Mouse (Mus musculus) ZHBTc4 (cell line): ENCODE results near the gene Irf7.
A peak's percentile ranks its signal among the peaks of the same experiment; 100 is the strongest.
"Not testable (repeated sequence)": the region's sequence is repeated elsewhere in the genome, so short reads cannot be mapped to it uniquely, and the experiment has no call there.

Experiments
- DNase-seq: peaks from one replicate; pipeline ENCODE4 v3.0.0-alpha.2; 2011; ENCODE audit warnings: low read depth, low spot score

The Irf7 gene

DNA sequence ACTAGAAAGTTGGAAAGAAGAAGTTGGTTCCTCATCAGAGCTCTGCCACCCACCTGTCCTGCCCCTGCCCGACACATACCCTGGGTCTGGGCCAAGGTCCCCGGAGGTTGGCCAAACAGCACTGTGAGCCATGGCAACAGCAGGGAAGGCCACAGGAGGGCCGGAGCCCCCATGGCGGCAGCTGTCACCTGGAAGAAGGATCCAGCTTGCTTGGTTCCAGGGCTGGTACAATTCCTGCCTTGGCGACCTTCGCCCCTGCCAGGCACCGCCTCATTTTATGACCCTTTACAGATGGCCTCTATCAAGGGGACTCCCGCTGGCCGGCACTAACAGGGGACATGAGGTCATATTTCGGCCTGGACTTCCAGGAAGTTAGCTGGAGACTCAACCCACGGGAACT lies 10.3 kb upstream of the Irf7 start, which contains the start of gene Cdhr5:
Gene Cdhr5, minus strand, starts transcription at position 241 of the 400 bp plus-strand sequence.
- DNase-seq: no peak

DNA sequence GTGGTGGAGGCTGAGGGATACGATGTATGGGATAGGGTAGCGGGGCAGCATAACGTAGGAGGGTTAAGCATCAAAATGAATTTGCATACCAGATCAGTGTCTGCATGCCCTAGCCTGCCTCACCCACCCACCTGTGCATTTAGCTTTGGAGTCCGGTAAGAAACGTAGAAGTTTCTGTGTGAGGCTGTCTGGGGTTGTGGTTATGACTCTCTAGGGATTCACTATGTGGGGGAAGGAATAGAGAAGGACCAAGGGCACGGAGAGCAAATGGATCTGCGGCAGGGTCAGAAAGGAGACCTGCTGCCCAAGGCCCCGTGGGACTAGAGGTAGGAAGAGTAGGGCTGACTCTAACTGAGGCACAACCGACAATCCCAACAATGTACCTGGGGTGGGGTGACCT lies 9.1 kb upstream of the Irf7 start:
- DNase-seq: no peak

DNA sequence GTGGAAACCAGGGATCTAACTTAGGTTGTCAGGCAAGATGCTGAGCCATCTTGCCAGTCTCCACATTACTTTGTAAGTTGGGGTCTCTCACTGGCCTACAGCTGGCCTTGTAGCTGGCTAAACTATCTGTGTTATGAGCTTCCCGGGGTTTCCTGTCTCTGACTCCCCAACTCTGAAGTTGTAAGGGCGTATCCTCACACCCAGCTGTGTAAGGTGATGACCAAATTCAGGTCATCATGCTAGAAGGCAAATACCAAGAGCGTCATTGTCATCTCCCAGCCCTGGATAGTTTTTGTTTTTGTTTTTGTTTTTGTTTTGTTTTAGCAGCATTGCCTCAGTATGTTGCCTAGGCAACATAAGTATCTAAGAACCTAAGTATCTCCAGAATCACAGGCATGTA lies 4.3 kb upstream of the Irf7 start:
- DNase-seq: no peak

DNA sequence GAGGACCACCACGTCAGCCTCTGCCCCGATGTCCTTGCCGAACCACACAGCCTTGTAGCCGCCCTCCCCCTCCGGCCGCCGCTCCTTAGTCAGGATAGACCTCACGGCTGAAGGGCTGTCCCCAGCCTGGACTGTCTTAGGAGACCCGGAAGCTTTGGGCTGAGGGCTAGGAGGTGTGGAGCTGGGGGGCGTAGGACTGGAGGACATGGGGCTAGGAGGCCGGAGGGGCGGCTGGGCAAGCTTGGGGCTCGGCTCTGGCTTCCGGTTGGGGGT lies 2.9 kb upstream of the Irf7 start:
- DNase-seq: no peak

DNA sequence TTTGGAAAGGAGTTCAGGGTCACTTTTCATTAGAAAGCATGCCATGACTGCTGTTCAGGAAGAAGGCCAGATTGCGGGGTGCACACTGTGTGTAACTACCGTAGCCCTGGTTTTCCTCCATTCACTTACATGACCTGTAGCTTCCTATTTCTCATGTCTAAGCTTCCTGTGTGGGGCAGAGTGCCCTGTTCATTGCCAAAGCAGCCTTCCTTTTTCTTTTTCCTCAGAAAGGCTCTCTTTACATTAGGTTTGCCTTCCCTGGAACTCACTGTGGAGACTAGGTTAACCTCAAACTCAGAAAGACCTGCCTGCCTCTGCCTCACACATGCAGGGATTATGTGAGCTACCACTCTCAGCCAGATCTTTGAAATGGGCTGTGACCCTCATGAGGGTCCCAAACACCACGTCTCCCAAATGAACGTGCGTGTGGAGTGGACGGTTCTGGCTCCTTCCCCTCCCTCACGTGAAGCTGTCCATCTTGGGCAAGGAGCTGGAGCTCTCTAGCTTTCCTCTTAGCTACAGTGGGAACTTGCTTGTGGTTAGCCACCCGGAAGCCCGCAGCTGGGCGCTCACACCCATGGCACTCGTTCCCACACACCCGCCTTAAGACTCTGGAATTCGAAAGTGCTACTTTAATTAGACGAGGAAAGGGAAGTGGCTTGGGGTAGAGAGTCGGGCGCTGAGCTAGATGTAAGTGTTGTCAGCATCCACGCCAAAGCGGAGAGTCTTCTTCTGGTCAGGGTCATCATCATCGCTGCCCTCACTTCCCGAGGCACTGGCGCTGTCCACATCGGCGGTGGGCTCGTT lies 2.4 kb upstream of the Irf7 start:
- peak; percentile 28 for DNase-seq

DNA sequence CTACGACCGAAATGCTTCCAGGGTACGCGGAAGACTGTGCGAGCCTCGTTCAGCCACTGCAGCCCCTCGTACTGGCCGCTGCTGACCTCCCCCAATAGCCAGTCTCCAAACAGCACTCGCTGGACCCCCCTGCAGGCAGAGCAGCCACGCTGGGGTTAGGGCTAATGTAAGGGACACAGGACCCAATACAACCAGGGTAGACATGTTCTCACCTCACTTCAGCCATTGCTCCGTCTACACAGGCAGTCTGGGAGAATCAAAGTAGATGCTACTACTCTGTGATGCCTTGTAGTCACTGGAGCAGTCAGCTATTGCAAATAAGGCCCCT lies 906 bp downstream of the Irf7 start:
- DNase-seq: no peak

DNA sequence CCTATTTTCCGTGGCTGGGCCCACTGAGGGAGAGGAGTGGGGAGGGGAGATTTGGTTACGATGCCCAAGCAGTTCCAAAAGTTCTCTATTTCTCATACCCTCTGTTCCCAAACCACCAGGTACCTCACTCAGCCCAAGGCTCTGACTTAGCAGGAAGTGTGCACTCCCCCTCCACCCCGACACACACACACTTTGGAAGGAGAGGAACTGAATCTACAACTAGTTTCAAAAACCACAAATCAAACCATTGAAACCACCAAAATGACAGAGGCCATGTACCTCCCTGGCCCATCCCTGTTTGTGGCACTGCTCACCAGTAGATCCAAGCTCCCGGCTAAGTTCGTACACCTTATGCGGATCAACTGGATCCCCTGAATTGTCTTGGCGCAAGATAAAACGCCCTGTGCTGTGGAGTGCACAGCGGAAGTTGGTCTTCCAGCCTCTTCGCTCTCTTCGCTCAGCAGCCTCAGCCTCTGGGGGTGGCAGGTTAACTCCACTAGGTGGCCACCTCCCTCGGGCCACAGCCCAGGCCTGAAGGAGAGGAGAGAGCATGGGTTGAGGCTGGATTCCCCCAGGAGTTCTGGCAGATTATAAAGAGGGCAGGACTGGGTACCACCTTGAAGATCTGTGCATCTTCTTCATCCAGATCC lies 1.4 kb downstream of the Irf7 start:
- DNase-seq: peak; percentile 54

DNA sequence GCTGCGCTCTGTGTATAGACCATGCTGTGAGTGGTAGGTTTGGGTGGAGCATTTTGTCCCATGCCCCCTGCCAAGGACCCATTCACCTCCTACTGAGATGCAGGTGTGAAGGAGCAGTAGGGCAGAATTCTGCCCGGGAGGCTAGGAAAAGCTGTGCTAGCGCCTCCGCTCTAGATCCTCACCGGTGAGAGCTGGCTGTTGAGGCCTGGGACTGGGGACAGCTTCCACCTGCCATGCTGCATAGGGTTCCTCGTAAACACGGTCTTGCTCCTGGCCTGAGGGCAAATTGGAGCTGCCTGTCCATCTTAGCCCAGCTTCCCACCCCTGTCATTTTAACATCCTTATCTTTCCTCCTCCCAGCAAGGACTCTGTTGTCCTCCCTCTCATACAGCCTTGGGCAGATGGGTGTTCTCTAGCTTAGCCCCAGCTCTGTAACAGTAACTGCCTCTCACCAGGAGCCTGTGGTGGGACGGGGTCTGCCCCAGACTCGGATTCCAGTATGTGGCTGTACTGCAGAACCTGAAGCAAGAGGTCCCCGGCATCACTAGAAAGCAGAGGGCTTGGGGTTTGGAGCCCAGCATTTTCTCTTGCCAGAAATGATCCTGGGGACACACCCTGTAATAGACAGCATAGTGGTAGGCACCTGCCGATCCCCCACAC lies 2.1 kb downstream of the Irf7 start:
- peak; percentile 48 for DNase-seq

DNA sequence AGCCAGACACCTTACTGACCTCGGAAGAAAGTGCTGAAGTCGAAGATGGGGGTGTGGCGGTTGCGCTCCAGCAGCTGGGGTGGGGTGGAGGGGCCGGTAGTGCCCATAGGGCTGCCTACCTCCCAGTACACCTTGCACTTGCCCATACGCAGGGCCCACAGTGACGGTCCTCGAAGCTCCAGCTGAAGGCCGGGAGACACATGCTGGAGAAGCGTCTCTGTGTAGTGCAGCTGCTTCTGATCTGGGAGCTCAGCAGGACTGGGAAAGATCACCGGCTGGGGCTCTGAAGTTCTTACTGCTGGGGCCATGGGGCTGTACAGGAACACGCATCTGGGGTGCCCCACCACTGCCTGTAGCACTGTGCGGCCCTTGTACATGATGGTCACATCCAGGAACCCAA lies 2.6 kb downstream of the Irf7 start:
- DNase-seq: no peak

DNA sequence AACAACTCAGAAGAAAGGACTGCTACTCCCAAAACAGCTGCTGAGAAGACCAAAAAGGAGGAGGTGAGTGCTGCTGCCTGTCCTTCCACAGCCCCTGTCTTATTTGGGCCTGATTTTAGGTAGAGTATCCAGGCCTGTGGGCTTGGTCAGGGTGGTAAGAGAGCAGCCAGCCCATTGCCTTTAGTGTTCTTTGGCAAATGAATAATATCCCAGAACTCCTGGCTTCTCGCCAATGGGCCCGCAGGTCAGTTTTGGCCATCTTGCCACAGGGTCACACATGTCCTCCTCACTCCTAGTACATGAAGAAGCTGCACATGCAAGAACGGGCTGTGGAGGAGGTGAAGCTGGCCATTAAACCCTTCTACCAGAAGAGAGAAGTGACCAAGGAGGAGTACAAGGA lies 4.8 kb downstream of the Irf7 start:
- DNase-seq: no peak

DNA sequence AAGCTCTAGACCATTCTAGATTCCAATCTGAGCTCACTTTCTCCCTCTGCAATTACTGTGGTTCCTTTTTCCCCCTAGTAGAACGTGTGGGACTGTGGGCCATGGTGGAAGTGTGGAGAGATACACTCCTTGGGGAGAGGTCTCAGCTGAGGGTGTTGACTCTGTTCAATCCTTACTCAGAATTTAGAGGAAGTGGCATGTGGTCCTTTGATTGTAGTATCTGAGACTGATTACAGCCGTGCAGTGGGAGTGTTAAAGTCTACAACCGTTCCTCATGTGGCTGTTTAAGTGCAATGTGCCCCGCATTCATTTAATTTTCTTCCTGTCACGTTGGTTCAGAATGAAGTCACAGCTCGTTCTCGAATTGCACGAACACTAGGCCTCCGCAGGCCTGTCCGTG lies 10.1 kb downstream of the Irf7 start:
- no peak for DNase-seq

DNA sequence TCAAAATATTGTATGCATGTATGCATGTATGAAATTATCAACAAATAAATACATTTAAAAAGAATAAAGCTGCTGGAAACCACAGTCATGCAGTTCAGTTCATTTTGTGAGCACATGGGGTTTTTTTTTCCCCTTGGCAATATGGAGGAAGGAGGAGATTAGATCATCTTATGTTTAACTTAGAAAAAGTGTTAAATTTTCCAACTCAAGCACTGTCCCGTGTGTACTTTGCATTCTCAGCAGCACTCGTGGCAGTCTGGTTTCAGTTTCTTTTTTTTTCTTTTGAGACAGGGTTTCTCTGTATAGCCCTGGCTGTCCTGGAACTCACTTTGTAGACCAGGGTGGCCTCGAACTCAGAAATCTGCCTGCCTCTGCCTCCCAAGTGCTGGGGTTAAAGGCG lies 15.8 kb downstream of the Irf7 start:
- not testable (repeated sequence) for DNase-seq

DNA sequence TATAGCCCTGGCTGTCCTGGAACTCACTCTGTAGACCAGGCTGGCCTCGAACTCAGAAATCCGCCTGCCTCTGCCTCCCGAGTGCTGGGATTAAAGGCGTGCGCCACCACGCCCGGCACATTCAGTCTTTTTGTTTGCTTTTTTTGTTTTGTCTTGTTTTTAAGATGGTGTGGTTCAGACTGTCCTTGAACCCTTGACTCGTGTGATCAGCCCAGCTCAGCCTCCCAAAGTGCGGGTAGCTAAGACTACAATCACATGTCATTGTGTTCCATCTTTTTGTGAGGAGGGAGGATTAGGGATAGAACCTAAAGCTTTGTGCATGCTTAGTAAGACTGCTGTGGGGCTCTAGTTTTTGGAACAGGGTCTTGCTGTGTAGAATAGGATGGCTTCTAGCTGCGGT lies 34.7 kb downstream of the Irf7 start:
- DNase-seq: peak; percentile 70

DNA sequence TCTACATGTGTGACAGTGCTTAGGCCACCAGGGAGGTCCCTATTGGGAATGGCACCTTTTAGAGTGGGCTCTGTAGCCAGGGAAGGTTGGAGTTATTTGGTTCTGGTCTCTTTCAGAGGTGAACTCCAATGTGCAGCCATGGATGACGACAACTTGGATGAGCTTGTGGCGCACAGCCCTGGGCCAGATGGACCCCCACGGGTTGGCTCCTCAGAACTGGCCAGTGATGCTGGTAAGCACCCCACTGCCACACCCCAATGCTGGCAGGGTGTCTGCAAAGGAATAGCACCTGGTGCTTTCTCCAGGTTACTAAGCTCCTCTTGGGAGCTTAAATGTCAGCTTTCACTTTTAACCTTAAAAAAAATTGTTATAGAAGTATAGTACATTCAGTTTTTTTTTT lies 35.2 kb downstream of the Irf7 start:
- DNase-seq: no peak

DNA sequence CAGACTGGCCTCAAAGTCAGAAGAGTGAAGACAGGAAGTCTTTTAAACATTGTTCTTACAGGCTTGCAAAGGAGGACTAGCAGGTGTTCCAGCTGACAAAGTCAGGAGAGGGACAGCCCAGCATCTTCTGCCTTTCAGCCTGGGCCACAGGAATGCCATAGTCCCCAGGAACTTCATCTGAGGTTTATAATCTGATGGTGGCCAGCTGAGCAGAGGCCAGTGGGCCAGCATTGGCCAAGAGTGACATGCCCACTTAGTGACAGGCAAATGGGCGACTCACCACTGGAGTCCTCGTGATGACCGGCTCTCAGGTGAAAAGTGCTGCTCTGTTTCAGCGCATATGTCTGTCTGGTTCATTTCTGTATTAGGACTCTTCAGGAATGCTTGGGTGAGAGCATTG lies 35.7 kb downstream of the Irf7 start:
- DNase-seq: no peak

DNA sequence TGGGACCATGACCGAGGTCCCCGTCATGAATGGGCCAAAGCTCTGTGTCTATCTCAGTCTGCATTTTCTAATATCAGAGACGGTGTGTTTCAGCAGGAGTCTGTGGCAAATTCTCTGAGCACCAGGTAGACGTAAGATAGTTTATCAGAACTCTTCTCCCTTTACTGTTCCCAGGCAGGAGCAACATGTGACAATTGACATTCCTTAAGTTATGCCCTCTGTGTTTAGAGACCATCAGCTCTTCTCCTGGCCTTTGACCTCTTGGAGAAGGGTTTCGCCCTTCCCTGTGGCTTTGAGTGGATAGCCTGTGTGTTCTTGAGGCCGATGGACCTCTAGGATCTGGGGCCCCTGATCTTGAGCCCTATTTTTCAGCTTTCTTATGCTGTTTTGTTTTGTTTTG lies 36.6 kb downstream of the Irf7 start:
- DNase-seq: no peak

DNA sequence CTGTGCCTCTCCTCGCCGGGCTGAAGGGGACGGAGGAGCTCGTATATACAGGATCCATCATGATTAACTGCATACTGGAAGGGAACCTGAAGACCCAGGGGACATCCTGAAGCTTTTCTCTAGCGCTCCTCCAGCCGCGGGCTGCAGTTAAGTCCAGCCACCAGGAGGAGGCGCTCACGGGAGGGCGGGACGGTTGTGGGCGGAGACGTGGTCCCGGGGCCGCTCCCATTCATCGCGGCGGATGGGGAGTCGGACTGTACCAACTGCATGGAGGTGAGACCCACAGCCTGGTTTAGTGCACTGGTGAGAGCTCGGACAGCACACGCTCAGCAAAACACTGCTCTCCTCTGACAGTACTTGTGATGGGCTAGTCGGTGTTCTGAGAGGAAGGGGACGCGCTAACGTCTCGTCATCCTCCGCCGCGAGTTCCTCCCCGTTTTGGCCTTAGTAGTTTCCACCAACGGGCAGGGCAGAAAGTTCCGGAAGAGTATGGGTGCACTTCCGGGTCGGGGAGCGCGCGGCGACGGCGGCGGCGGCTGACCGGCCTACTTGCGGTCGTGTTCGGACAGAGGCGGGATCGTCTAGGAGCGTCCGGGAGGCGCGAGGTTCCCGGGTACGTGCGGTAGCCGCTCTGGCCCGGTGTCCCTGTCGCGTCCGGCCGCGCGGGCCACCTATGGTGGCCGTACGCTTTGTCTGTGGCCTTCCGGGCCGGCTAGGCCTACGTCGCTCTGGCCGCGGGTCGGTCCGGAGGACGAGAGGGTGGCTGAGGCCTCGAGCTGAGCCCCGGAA lies 37.8 kb downstream of the Irf7 start, which contains the start of gene Phrf1:
Gene Phrf1, plus strand, starts transcription at position 506 of the 789 bp plus-strand sequence.
- DNase-seq: peak; percentile 94

DNA sequence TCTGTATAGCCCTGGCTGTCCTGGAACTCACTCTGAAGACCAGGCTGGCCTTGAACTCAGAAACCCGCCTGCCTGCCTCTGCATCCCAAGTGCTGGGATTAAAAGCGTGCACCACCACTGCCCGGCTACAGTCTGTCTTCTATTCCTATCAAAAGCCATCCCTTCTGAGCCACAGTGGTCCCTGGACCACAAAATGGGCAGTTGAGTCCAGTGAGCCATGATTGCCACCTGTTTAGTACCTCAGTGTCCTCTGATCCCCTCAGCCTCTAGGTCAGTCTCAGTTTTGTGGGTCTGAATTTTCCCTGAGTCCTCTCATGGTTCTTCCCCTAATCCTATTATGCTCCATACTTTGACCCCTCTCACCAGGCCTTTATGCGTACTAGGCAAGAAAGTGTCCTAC lies 38.5 kb downstream of the Irf7 start:
- DNase-seq: no peak

DNA sequence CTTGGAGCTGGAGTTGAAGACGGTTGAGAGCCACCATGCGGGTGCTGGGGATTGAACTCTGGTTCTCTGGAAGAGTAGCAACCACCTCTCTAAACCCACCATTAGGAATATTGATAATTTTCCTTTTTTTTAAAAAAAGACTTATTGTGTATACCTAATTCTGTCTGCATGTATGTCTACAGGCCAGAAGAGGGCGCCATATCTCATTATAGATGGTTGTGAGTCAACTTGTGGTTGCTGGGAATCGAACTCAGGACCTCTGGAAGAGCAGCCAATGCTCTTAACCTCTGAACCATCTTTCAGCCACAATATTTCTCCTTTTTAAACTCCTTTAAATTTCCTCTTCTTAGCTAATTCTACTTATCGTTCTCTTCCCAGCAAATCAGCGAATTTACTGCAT lies 39.7 kb downstream of the Irf7 start:
- DNase-seq: peak; percentile 48

DNA sequence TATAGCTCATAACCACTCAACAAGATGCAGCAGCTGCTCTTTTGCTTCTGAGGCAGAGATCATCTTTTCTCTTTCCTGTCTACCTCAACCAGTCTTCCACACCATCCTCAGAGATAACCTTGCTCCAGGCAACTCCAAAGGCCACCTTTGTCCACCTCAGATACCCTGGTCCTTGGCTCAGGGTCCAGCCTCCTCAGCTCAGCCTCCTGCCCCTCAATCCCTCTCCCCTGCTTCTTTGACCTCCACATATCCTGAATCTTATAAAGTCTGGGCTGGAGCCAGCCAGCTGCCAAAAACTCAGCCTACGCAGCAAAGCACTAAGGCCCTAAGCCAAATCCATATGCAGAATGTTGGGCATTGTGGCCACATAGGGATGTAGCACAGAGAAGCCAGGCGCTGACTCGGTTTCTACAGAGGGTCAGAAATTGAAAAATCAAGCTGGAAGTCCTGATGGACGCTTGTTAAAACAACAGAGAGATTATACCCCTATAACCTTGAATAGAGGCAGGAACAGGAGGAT lies 43.5 kb downstream of the Irf7 start:
- no peak for DNase-seq

DNA sequence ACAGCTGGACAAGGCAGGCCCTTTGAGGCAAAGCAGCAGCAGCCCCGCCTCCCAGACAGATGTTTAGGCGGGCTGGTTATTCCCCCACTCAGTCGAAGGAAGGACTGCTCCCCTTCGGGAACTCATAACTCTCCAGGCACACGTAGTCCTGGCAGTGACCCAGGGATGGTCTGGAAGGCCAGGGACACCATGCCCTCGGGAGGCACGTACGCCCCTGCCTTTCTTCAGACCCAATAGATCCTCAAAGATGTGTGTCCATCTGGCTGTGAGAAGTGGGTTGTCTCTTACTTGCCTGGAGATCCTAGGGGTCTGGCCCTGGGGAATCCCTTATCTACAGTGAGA lies 44.2 kb downstream of the Irf7 start:
- no peak for DNase-seq
